Mouse (Mus musculus) c-Kit-positive CD71-negative TER-119-negative erythroid progenitor cells, embryonic 14.5 days (primary cell): Measurements from ENCODE around the gene Gm21994.
"Not testable (repeated sequence)": the region's sequence is repeated elsewhere in the genome, so short reads cannot be mapped to it uniquely, and the experiment has no call there.

ENCODE experiments used
- DNase-seq: peaks from one replicate; pipeline ENCODE4 v3.0.0-alpha.2; 2013; ENCODE audit warnings: low read depth

The Gm21994 gene

GRCm38 (mm10) chr2:150255491-150255890 is at the start of gene Gm21994:
Gene Gm21994 (minus strand): TSS chr2:150255591.
- DNase-seq = not testable (repeated sequence)

GRCm38 (mm10) chr2:150299096-150299495 is 43.7 kb upstream of the Gm21994 start:
- DNase-seq = no peak

GRCm38 (mm10) chr2:150293669-150294068 is 38.3 kb upstream of the Gm21994 start:
- DNase-seq = no peak

- not testable (repeated sequence) for DNase-seq
Observed at GRCm38 (mm10) chr2:150257291-150257690, 1.9 kb upstream of the Gm21994 start, which contains the start of gene Gm14124. Gene Gm14124 (plus strand): TSS chr2:150257517.

GRCm38 (mm10) chr2:150256861-150257260 is 1.5 kb upstream of the Gm21994 start:
- DNase-seq = not testable (repeated sequence)

- DNase-seq = no peak
Observed at GRCm38 (mm10) chr2:150243211-150243610, 12.2 kb downstream of the Gm21994 start.

GRCm38 (mm10) chr2:150223263-150223662 is 32.1 kb downstream of the Gm21994 start:
- not testable (repeated sequence) for DNase-seq

GRCm38 (mm10) chr2:150218363-150218725 is 37.0 kb downstream of the Gm21994 start:
- not testable (repeated sequence) for DNase-seq

GRCm38 (mm10) chr2:150217600-150218362 is 37.6 kb downstream of the Gm21994 start, which contains the start of gene Zfp937:
Gene Zfp937 (plus strand): TSS chr2:150218073.
- not testable (repeated sequence) for DNase-seq
